Mouse (Mus musculus) mouse trophoblast stem cell (cell line): Measurements from ENCODE around the gene Tpp2.
"Not testable (repeated sequence)": the region's sequence is repeated elsewhere in the genome, so short reads cannot be mapped to it uniquely, and the experiment has no call there.

Source experiments
- in situ Hi-C, 2 experiments: fragments of 300-500 bp; cut with MseI, MboI; formaldehyde crosslinking; loops; 2 replicates in 1 of 2; 3 replicates in 1 of 2; pipeline ENCODE4 v1.15.1; 2025

Gene Tpp2

GRCm38 (mm10) chr1:43933488-43934415, at the start of gene Tpp2:
TSS of gene Tpp2 (plus strand) at chr1:43933647.
- in situ Hi-C loops = no loop called here

GRCm38 (mm10) chr1:43888358-43888757, 45.1 kb upstream of the Tpp2 start:
- in situ Hi-C loops = not testable (repeated sequence)

- in situ Hi-C loops = no loop called here
Observed at GRCm38 (mm10) chr1:43895742-43896141, 37.7 kb upstream of the Tpp2 start.

- in situ Hi-C loops = no loop called here
Observed at GRCm38 (mm10) chr1:43897131-43897530, 36.3 kb upstream of the Tpp2 start.

GRCm38 (mm10) chr1:43897987-43898386, 35.5 kb upstream of the Tpp2 start:
- in situ Hi-C loops = no loop called here

- in situ Hi-C loops = no loop called here
Observed at GRCm38 (mm10) chr1:43898991-43899714, 34.3 kb upstream of the Tpp2 start.

GRCm38 (mm10) chr1:43902417-43902816, 31.0 kb upstream of the Tpp2 start:
- in situ Hi-C loops = no loop called here

- in situ Hi-C loops = no loop called here
Observed at GRCm38 (mm10) chr1:43902855-43903254, 30.6 kb upstream of the Tpp2 start.

GRCm38 (mm10) chr1:43915428-43915827, 18.0 kb upstream of the Tpp2 start:
- in situ Hi-C loops = no loop called here

- in situ Hi-C loops = no loop called here
Observed at GRCm38 (mm10) chr1:43916854-43917253, 16.6 kb upstream of the Tpp2 start.

GRCm38 (mm10) chr1:43934416-43934810, 966 bp downstream of the Tpp2 start:
- in situ Hi-C loops = no loop called here

GRCm38 (mm10) chr1:43939310-43939709, 5.9 kb downstream of the Tpp2 start:
- in situ Hi-C loops = no loop called here

- in situ Hi-C loops = no loop called here
Observed at GRCm38 (mm10) chr1:43941476-43942217, 8.2 kb downstream of the Tpp2 start.

- in situ Hi-C loops = no loop called here
Observed at GRCm38 (mm10) chr1:43942814-43943213, 9.4 kb downstream of the Tpp2 start.

- in situ Hi-C loops = no loop called here
Observed at GRCm38 (mm10) chr1:43953679-43954078, 20.2 kb downstream of the Tpp2 start.

GRCm38 (mm10) chr1:43964381-43964780, 30.9 kb downstream of the Tpp2 start:
- in situ Hi-C loops = no loop called here

GRCm38 (mm10) chr1:43966756-43967155, 33.3 kb downstream of the Tpp2 start:
- in situ Hi-C loops = no loop called here

GRCm38 (mm10) chr1:43969361-43969760, 35.9 kb downstream of the Tpp2 start:
- in situ Hi-C loops = no loop called here

- in situ Hi-C loops = no loop called here
Observed at GRCm38 (mm10) chr1:43971089-43971488, 37.6 kb downstream of the Tpp2 start.

- in situ Hi-C loops = no loop called here
Observed at GRCm38 (mm10) chr1:43996914-43997589, 63.6 kb downstream of the Tpp2 start.

- in situ Hi-C loops = no loop called here
Observed at GRCm38 (mm10) chr1:44004513-44004912, 71.1 kb downstream of the Tpp2 start.
